Mouse (Mus musculus) heart, adult 2 months (tissue): Measurements from ENCODE around the gene Tlr2.

Source experiments
- CTCF ChIP-seq: fragments of 200-600 bp; IDR thresholded peaks from 2 replicates; pipeline ENCODE4 v1.8.1; 2022; ENCODE audit warnings: antibody characterized with exemption, mild to moderate bottlenecking, moderate library complexity
- EP300 ChIP-seq: fragments of 200-500 bp; IDR thresholded peaks from 2 replicates; pipeline ENCODE4 v1.6.1; 2011; ENCODE audit warnings: low read depth, low read length, control low read depth; ENCODE audit not compliant: insufficient read depth
- POLR2A ChIP-seq: fragments of 200-500 bp; IDR thresholded peaks from 2 replicates; pipeline ENCODE4 v1.6.1; 2011; ENCODE audit warnings: mild to moderate bottlenecking, low read depth, low read length, control low read depth; ENCODE audit not compliant: insufficient read depth

DNA sequence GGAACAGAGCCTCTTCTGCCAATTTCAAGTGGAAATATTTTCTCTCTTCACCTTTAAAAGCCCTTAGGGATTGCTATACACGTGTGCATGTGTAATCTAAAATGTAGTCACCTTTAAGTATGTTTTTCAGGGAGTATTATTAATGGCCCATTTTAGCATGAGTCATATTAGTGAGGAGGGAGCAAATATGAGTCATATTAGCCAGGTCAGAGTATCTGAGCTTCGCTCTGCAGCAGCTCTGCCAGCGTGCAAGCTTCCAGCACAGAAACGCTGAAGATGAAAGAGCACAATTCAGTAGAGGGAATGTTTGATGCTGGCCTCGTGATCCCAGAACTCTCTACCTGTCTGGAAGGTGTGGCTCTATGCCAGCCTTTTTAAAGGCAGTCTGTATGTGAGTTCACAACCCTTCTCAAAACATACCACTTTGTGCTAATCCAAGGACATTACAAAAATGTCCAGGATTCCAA is 13.4 kb downstream of the Tlr2 start:
- TF ChIP-seq POLR2A (no peak), CTCF (no peak), EP300 (no peak)
